Mouse (Mus musculus) layer of hippocampus, postnatal 14 days (tissue): ENCODE data around the gene Ttc7b. TPM values are rescaled to one million over a fixed set of nuclear protein-coding genes. Genes with fewer than 3 reads are reported as not detected.

Experiments
- DNase-seq, 2 experiments: peaks; one replicate each; pipeline ENCODE4 v3.0.0; 2021 to 2022; ENCODE audit warnings: low spot score in 2 of 2, mixed read lengths in 1 of 2
- total RNA-seq, 2 experiments: library from RNA; stranded (reverse); gene quantifications; 2 replicates each; pipeline ENCODE4 v1.2.3; 2021

Ttc7b gene
- total RNA-seq, 2 experiments from 2014 or later, result 132 to 146 TPM

GRCm38 (mm10) chr12:100282025-100282885 is 238.4 kb downstream of the Ttc7b start:
- peak in 1 of 2 experiments; percentile 56 for DNase-seq

- no peak for DNase-seq
Observed at GRCm38 (mm10) chr12:100280972-100281794, 239.4 kb downstream of the Ttc7b start.

- DNase-seq, result no peak
Observed at GRCm38 (mm10) chr12:100279898-100280297, 240.7 kb downstream of the Ttc7b start.

GRCm38 (mm10) chr12:100278358-100278757 is 242.3 kb downstream of the Ttc7b start:
- DNase-seq, result no peak

- no peak for DNase-seq
Observed at GRCm38 (mm10) chr12:100277534-100277905, 243.1 kb downstream of the Ttc7b start.

- no peak for DNase-seq
Observed at GRCm38 (mm10) chr12:100276607-100277533, 243.8 kb downstream of the Ttc7b start.

- no peak for DNase-seq
Observed at GRCm38 (mm10) chr12:100275850-100276249, 244.8 kb downstream of the Ttc7b start.

- no peak for DNase-seq
Observed at GRCm38 (mm10) chr12:100273033-100273432, 247.6 kb downstream of the Ttc7b start.

- DNase-seq, result no peak
Observed at GRCm38 (mm10) chr12:100269967-100270662, 250.5 kb downstream of the Ttc7b start.

GRCm38 (mm10) chr12:100268011-100268410 is 252.6 kb downstream of the Ttc7b start:
- no peak for DNase-seq

GRCm38 (mm10) chr12:100265546-100266309 is 254.9 kb downstream of the Ttc7b start:
- peak; percentile 92 to 98 for DNase-seq

GRCm38 (mm10) chr12:100264941-100265340 is 255.7 kb downstream of the Ttc7b start:
- DNase-seq, result no peak

GRCm38 (mm10) chr12:100262846-100263245 is 257.8 kb downstream of the Ttc7b start:
- DNase-seq, result no peak

- no peak for DNase-seq
Observed at GRCm38 (mm10) chr12:100261761-100262160, 258.9 kb downstream of the Ttc7b start.

GRCm38 (mm10) chr12:100260151-100260550 is 260.5 kb downstream of the Ttc7b start:
- no peak for DNase-seq

- no peak for DNase-seq
Observed at GRCm38 (mm10) chr12:100257779-100258178, 262.8 kb downstream of the Ttc7b start.

- no peak for DNase-seq
Observed at GRCm38 (mm10) chr12:100255441-100255949, 265.1 kb downstream of the Ttc7b start.

- no peak for DNase-seq
Observed at GRCm38 (mm10) chr12:100254471-100254870, 266.2 kb downstream of the Ttc7b start.
